Mouse (Mus musculus): ENCODE results near the gene Disp1.

Disp1 gene

DNA sequence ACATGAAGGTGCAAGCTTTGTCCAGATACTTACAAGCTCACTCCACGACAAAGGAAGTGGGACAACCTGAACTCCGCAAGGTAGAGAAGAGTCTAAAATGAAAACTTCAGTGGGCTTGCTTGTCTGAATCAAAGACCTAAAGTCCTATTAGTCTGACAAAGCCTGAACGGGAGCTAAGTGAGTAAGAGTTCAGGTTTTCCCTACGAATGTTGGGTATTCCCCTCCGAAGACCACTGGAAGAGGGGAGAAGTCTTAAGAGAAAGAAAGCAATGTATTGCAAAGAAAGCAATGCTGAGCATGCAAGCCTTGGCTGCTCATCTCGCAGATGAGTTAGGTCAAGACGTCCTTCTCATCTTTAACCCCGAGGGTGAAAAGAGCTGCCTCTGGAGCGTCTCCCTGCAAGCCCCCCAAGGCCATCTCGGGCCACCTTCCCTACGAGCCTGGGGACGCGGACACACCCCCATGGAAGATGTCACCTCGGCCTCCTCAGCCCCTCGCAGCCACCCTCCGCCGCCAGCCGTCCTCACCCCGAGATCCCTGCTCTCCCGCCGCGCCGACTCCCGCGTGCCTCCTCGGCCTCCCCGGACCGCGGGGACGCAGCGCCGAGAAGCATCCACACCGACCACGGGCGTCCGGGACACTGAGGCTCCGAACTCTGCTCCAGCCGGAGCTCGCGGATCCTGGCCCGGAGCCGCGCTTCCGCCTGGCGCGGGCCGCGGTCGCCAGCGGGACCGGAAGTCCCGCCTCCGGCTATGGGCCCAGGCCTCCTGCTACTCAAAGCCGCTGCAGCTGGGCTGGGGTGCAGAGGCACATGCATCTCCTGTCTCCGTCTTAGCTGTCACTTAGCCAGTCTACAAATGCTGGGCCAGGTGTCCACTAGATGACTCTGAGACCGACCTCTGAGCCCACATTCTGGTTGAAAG is at the start of gene Disp1:
TSS of gene Disp1 (minus strand) at position 727 of the 923 bp plus-strand sequence.
- DNase-seq (ENCODE audit: low read depth, low spot score) = peak; percentile 45

DNA sequence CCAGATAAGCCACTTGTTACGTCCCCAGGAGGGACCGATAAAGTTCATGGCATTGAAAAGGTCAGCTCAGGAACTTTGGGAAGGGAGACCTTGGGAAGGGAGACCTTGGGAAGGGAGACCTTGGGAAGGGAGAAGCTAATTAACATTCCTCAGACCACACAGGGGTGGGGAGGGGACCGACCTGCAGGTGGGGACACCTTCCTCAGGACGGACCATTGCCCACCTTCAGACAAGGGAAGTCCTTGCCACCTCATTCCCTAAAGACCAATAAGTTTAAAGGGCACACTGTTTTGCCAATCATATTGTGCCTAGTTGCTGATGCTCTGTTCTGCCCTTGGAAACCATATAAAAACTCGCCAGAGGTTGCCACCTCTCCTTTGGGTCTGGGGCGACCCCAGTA is 46.3 kb upstream of the Disp1 start:
- DNase-seq (ENCODE audit: low read depth, low spot score) = no peak

DNA sequence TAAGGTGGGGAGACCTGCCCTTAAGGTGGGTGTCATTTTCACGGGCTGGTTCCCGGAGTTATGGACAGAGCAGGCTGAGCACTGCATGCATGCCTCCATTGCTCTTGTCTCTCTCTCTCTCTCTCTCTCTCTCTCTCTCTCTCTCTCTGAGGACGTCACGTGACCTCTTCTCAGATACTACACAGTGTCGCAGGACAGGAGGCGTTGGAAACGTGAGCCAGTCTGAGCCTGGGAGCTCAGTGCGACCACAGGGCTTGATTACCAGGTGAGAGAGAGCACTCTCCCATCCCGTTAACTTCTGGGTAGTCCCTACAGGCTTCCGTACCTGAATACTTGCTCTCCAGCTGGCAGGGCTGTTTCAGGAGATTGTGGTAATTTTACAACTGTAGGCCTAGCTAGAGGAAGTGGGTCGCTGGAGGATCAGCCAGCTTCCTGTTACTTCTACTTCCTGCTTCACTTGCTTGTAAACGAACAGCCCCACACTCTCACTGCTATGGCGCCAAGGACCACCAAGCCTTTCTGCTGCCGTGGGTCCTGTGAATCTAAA is 44.7 kb upstream of the Disp1 start:
- DNase-seq (ENCODE audit: low read depth, low spot score) = no peak

DNA sequence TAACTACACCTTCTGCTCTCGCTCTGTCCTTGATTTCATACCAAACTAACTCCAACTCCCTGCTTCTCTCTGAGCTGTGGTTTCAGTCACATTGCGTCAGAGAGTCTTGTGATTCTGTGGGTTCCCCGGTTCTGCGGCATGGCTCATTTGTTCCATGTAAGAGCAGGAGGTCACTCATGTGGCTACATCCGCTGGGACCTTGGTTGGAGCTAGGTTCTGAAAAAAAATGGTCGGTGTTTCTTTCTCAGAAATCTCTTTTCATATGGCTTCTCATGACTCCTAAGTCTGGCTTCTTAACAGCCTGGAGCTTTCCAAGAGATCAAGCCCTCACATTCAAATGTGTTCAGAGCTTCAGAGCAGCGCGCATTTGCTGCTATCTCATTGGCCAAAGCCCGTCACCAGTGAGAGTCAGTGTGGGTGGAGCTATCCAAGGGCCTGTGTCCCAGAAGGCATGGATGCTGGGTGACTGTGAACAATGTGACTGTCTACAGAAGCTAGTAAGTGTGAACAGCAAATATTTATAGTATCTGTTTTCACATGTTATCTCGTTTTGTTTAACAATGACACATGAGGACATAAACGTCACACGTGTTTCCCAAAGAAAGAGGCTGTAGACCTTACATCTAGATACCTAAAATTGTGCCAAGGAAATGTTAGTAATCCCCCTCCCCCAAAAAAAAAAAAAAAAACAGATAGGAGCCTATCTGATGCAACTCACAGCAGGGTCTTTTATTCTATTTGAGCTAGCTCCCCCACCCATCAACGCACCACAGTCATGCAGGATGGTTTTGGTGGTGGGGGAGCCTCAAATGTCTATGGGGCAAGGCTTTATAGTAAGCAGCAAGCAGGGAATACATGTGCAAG is 43.1 kb upstream of the Disp1 start:
- DNase-seq (ENCODE audit: low read depth, low spot score) = no peak

DNA sequence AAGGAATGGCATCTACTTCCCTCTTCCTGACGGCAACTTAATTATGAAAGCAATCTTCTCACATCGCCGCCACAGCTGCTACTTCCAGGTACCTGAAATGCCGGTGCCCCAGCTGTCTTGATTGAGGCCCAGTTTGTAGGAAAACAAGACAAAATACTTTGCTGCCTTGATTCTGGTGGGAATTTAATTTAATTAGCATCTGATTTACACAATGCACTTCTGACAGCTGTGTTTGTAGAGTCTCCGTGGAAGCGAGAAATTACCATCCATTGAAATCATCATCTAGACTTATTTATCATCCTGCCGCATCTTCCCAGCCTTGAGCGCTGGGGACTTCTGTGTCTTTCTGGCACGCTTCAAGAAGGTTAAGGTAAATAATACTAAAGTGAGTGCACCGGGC is 31.3 kb upstream of the Disp1 start:
- no peak for DNase-seq (ENCODE audit: low read depth, low spot score)

DNA sequence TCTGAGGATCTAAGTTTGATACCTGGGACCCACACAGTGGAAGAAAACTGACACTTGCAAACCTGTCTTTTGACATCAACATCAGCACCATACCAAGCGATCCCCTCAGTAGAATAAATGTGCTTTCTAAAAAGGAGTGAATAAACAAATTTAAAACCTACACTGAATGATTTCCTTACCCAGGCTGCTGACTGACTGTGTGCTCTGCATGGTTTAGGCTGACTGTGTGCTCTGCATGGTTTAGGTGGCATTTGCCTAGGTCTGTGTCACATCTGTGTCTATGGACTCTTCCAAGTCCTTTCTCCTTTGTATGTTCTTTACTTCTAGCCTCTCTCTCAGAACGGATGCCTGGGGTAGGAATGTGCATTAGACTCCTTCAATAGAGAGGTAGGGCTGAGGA is 30.5 kb upstream of the Disp1 start:
- no peak for DNase-seq (ENCODE audit: low read depth, low spot score)

DNA sequence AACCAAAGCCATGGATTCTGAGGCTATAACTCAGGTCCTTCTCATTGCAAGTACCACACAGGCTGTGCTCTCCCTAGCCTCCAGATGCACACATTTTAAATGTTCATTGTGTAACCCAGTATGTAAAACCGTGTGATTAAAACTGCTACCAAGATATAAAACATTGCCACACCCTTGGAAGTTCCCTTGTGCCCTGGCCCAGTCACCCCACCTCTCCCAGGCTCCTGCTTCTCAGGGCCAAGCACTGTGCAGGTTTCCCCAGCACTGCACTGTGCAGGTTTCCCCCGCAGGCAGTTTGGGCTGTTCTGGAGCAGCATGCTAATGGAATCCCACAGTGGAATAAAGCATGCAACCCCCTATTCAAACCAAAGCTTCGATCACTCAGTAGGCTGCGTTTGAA is 29.3 kb upstream of the Disp1 start:
- no peak for DNase-seq (ENCODE audit: low read depth, low spot score)

DNA sequence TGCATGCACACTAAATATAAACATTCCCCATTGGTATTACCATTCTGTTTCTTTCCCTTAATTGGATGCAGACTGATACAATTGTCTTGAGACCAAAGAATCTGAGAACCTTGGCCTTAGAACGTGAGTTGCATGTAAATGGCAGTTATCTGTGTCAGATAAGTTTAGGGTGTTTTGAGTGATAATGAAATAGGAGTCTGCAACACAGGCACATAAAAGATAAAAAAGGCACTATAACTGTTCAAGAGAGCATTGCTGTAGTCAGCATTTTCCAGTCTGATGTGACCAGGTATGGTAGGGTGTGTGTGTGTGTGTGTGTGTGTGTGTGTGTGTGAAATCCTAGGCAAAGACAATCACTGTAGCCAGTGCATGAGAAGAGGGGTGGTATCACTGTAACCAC is 26.8 kb upstream of the Disp1 start:
- no peak for DNase-seq (ENCODE audit: low read depth, low spot score)

DNA sequence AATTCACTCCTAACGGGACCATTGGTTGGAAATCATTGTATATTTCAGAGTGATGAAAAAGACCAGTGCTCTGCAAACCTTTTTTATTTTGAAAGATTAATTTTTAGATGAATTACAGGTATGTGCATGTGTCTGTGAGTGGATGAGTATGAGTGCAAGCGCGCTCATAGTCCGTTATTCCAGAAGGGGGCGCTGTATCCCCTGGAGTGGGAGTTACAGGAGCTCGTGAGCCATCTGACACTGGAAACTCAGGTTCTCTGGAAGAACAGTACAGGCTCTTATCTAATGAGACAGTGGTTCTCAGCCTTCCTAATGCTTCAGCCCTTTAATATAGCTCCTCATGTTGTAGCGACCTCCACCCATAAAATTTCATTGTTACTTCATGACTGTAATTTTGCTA is 22.0 kb upstream of the Disp1 start:
- DNase-seq (ENCODE audit: low read depth, low spot score) = no peak

DNA sequence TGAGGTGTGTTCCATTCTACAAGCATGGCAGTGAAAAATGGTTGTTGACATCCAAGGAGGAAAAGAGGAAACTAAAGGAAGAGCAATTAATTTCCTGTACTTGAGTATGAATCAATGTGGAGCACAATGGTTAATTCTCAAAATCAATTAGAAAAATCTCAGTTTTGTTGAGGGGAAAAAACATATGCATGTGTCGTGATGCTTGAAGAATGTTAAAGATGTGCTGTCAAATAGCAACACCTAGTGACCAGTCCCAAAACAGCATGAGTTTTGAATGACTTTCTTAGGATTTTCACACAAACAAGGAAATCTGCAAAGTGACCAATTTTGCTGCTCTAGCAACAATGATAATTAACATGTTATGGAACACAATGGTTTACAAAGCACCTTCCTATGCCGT is 16.6 kb upstream of the Disp1 start:
- DNase-seq (ENCODE audit: low read depth, low spot score) = peak; percentile 29

DNA sequence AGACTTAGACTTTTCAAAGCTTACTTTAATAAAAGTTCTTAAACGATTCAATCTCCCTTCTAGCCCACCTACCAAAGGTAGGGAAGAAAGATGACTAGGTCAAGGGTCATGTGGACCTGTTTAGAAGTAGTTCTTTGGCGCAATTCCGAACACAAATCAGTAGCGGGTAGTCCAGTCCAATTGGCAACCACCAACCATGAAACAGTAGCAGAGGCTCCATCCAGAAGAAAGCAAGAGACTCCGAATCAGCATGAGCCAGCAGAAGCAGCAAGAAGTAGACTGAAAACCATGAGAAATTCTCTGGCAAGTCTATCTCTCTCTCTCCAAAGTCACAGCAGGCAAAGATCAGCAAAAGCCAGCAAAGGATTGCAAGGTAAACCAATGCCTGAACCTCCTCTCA is 15.1 kb upstream of the Disp1 start:
- no peak for DNase-seq (ENCODE audit: low read depth, low spot score)

DNA sequence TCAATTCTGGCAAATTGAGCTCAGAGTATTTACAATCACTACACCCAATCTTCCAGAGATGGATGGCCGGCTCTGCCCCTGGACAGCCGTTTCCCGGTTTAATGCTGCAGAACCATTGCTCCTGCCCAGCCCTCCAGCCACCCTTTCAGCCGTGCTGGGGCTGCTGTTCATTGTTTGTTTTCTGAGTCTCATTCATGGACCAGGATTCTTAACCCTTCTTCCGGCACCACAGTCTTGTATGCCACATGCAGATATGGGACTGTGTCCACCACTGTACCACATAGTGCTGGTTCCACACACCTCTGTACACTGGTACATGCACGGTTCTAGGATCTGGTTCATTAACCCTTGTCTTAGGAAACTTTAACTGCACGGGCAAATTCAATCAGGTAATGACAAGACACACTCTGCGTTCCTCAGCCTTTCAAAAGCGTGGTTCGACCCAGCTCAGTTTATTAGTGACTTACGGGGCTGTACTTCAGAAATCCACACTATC is 12.4 kb upstream of the Disp1 start:
- DNase-seq (ENCODE audit: low read depth, low spot score) = no peak

DNA sequence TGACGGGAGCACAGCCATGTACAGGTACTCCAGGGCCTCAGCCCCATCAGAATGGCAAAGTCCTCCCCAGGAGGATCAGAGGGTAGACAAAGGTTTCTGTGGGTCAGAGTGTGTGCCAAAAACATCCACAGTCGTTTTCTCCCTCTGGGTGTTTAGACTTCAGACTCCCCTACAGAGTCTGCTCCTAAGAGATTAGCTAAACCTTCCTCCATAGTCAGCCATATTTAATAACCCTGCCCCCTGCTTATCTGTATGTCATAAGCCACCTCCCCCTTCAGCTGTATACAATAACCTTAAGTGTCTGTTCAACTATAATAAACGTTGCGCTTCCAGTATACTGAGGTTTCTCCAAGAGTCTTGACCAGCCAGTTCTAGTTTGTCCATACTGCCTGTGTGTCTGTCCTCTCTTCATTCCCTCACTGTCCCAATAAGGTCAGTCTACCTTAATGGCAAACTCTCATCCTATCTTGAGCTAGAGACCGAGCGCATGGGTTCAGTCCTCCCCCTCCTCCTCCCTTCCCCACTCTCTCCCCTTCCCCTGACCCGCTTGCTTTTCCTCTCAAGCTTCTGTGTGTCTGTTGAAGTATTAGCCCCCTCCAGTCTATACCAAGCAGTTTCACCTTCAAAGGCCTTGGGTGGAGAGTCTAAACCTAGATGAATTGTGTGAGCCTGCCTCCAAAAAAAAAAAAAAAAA is 11.8 kb upstream of the Disp1 start:
- DNase-seq (ENCODE audit: low read depth, low spot score) = no peak

DNA sequence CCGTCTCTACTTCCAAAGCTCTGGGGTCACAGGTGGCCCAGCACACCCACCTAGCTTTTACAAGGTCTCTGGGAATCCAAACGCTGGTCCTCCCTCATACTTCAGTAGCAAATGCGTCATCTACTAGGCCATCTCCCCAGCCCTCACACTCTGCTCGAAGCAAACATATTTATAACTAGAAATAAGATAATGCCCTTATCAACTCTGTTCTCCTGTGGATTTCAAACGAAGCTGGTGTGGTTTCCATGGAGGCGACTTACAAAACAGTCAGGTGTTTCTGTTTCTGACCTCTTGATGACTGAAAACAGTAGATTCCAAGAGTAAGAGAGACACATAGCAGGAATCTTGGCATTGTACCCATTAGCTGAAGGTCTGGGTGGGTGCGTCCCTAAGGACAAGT is 6.1 kb upstream of the Disp1 start:
- no peak for DNase-seq (ENCODE audit: low read depth, low spot score)

DNA sequence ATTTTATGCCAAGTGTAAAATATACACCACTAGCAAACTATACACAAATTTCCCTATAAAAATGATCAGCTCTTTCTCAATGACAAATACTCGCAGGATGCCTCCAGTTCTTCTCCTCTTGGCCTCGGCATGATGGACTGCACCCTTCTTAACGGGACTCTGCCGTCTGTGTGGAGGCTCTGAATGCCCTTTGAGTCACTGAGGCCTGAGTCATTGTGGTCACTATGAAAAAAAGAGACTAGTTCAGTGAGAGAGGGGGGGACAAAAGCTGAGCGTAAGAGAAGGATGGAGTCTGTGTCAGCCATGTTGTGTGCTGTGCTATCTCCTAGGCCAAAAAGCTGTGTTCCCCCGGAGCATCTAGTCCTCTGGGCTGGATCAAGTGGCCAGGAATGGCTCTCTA is 2.3 kb downstream of the Disp1 start:
- no peak for DNase-seq (ENCODE audit: low read depth, low spot score)

DNA sequence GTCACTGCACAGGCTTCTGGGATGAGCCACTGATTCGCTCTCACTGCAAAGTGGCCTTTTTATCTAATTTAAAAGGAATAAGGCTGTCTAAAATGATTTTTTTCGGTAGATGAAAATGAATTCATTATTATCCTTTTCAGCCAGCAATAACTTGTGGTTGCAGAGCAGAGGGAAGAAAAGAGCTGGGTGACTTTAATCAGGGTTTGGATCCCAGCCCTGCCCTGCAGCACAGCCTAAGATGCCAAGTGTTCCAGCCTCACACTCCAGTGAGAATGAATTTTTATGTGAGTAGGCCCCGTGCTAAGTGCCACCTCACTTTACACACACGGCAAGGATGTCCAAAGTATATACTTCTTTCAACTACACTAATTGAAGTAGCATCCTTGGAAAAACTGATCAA is 4.6 kb downstream of the Disp1 start:
- no peak for DNase-seq (ENCODE audit: low read depth, low spot score)

DNA sequence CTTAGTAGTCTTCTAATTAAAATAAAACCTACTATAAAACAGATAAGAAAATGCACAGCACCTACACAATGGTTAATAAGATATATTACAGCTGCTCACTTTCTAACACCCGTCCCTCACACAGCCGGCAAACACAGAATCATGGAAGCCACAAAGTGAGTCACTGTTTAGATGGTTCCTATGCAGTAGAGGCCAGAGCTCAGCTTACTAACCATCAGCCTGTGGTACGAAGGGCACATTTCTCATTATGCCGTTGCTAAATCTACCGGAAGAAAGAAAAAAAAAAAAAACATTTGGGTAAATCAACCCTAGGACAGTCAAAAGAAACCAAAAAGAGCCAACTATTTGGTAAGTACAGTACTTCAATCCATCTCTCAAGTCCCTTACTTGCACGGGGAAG is 5.6 kb downstream of the Disp1 start:
- no peak for DNase-seq (ENCODE audit: low read depth, low spot score)

DNA sequence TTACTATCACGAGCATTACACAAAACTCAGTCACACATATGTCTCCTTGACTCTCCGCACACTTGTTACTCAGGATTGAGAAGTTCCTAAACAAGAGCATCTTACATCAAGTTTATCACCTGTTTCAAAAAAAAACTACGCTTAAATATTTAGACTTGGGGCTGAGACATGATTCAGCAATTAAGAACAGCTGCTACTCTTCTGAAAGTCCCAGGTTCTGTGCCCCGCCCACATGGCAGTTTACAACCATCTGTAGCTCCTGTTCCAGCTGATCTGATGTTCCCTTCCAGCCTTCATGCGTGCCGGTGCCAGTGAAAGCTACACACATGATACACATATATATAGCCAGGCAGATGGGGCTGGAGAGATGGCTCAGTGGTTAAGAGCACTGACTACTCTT is 7.5 kb downstream of the Disp1 start:
- no peak for DNase-seq (ENCODE audit: low read depth, low spot score)

DNA sequence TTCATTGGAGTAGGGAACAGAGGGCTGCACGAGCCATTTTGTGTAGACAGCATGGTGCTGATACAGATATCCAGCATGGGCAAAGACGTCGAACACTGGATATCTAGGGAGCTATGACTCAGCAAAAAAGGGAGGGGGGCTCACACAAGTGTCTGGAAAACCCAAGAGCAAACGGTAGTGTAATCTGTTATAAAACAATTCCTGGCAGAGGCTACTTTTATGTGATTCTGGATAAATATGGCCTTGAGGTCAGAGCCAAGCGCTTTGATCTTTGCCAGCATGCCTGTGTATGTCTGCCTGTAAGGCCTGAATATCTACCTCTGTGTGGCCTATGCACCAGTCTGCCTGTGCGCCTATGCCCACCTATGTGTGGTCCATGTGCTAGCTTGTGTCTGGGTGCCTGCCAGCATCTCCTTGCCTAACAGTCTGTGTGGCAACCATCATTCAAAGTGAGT is 8.5 kb downstream of the Disp1 start:
- no peak for DNase-seq (ENCODE audit: low read depth, low spot score)

DNA sequence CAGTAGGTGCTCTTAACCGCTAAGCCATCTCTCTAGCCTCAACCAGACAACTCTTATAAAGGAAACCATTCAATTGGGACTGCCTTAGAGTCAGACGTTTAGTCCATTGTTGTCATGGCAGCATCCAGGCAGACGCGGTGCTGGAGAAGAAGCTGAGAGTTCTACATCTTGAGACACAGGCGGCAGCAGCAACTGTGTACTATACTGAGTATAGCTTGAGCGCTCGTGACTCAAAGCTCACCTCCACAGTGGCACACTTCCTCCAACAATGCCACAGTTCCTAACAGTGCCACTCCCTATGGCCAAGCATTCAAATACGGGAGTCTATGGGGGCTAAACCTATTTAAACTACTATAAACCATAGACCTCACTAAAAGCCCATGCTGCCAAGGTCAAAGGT is 11.2 kb downstream of the Disp1 start:
- no peak for DNase-seq (ENCODE audit: low read depth, low spot score)

DNA sequence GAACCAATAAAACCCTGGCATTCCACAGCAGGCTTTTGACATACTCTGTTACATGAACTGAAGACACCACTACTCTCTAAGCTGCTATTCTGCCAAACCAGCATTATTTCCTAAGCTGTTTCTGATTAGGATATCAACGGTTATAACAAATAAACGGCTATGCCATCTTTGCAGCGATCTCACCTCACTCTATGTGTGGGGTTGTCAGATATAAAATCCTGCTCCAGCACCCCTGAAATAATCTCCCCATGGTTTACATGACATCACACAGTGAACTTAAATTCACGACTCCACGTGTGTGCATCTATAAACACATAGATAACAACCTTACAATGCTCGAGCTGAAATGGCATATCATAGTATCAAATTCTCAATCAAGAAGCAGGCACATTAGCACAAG is 13.7 kb downstream of the Disp1 start:
- DNase-seq (ENCODE audit: low read depth, low spot score) = no peak

DNA sequence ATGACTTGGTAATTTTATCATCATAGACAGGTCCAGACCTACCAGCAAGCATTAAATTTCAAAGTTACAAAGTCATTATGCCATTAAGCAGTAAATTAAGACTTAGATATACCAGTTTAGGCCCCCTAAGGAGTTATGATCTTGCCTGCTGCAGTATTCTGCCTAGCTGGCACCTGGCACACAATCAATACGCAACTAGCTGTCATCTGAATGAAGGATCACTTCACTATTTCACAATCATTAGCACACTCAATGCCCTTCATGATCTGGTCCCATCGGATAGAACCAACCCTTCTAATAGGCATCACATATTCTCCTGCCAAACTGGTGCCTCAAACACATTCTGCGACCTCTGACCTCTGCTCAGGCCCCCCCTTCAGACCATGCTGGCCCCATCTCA is 14.2 kb downstream of the Disp1 start:
- DNase-seq (ENCODE audit: low read depth, low spot score) = no peak
